Mouse (Mus musculus) stomach, embryonic 15.5 days (tissue): ENCODE results near the gene Ankrd33b. TPM values are rescaled to one million over a fixed set of nuclear protein-coding genes. Genes with fewer than 3 reads are reported as not detected.

Experiments used
- ATAC-seq: fragments of 200-750 bp; cut with Nextera tagmentation; 2 replicates; pipeline ENCODE4 v1.8.0; 2017; ENCODE audit warnings: low read depth, moderate number of reproducible peaks, moderate TSS enrichment; ENCODE audit not compliant: insufficient read depth, low FRiP score
- H3K27ac ChIP-seq: fragments of 300-500 bp; sonication (generic); 2 replicates; pipeline ENCODE4 v1.5.1; 2015; ENCODE audit warnings: mild to moderate bottlenecking, inconsistent platforms
- H3K27me3 ChIP-seq: fragments of 300-500 bp; sonication (generic); replicated peaks from 2 replicates; pipeline ENCODE4 v1.6.1; 2015; ENCODE audit warnings: inconsistent platforms
- H3K36me3 ChIP-seq: fragments of 300-500 bp; sonication (generic); 2 replicates; pipeline ENCODE4 v1.6.1; 2015; ENCODE audit warnings: inconsistent platforms
- H3K4me1 ChIP-seq: fragments of 300-500 bp; sonication (generic); 2 replicates; pipeline ENCODE4 v1.6.1; 2015; ENCODE audit warnings: inconsistent platforms
- H3K4me2 ChIP-seq: fragments of 300-500 bp; sonication (generic); 2 replicates; pipeline ENCODE4 v1.6.1; 2015; ENCODE audit warnings: mild to moderate bottlenecking, inconsistent platforms
- H3K4me3 ChIP-seq: fragments of 300-500 bp; sonication (generic); replicated peaks from 2 replicates; pipeline ENCODE4 v1.5.1; 2015; ENCODE audit warnings: inconsistent platforms
- H3K9ac ChIP-seq: fragments of 300-500 bp; sonication (generic); 2 replicates; pipeline ENCODE4 v1.6.1; 2015; ENCODE audit warnings: inconsistent platforms
- H3K9me3 ChIP-seq: fragments of 300-500 bp; sonication (generic); 2 replicates; pipeline ENCODE4 v1.6.1; 2016; ENCODE audit warnings: inconsistent platforms
- WGBS: fragments of 180-500 bp; shearing (Covaris S2); methylation state at CpG from one replicate; pipeline ENCODE4 v1.1.7; 2015; 5-methylcytosine and 5-hydroxymethylcytosine counted together
- polyA plus RNA-seq: library from polyadenylated mRNA; unstranded; fragments of >200 nt; fragmentation: Nextera tagmentation; extraction: Ambion mirVana; gene quantifications from 2 replicates; pipeline ENCODE4 v1.2.1, GENCODE M21; 2015

The Ankrd33b gene
- polyA plus RNA-seq, 1 experiment from 2014 or later, result 0.87 TPM

DNA sequence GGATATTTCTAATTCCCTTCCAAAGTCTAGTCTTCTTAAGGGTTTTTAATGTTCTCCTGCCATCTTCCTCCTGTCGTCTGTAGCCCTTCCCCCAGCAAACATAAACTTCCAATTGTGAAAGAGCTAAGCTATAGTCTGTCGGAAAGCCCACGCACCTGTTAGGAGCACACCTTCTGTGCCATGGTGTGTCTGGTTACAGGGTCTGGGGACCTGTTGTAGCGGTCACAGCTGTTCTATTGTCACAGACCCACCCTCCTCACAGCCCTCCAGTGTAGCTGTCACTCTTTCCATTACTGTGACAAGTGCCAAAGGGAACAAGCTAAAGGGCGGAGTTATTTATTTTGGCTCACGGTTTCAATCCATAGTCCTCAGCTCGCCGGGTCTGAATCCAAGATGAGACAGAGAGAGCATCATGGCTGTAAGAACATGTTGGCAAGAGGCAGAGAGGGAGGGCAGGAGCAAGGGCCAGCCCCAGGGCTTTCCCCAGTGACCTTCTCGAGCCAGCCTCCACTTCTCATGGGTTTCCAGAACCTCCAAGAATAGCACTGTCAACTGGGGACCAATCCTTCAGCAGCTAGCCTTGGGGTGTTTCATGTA, 112.5 kb downstream of the Ankrd33b start:
- no peaks in the 10 kb centered on the region for H3K36me3 ChIP-seq
- H3K4me1 ChIP-seq, result peaks cover 12% of the 10 kb centered on the region; the same call in 1 of the 2 replicates
- H3K27me3 ChIP-seq, result no peaks in the 10 kb centered on the region
- H3K4me2 ChIP-seq, result no peak overlapping the region
- H3K9ac ChIP-seq, result no peak overlapping the region
- no peak for ATAC-seq
- WGBS, result 88% methylated on average over 9 of the region's 9 CpGs
- no peak overlapping the region for H3K27ac ChIP-seq
- H3K4me3 ChIP-seq, result no peak overlapping the region
- no peaks in the 10 kb centered on the region for H3K9me3 ChIP-seq

DNA sequence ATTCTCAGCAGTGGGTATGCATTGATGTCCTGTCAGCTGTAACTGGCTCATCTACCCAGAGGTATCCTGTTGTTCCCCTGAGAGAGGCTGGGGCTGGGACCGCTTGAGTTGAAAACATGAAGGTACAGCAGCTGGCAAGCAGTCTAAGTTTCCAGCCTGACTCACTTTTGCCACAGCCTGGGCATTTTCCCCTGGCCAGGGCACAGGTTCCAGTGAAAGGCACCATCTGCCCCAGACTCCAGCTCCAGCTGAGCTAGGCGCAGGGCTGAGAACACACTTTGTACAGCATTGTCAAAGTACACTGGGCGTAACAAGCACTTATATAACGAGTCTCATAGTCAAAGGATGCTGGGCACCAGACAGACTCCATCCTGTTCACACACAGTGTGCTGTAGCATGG, 113.6 kb downstream of the Ankrd33b start:
- H3K4me2 ChIP-seq, result no peak overlapping the region
- peaks cover 10% of the 10 kb centered on the region; the same call in 1 of the 2 replicates for H3K4me1 ChIP-seq
- H3K27me3 ChIP-seq, result no peaks in the 10 kb centered on the region
- no peak for ATAC-seq
- H3K36me3 ChIP-seq, result no peaks in the 10 kb centered on the region
- no peak overlapping the region for H3K9ac ChIP-seq
- 93% methylated on average over 4 of the region's 4 CpGs for WGBS
- no peak overlapping the region for H3K27ac ChIP-seq
- H3K9me3 ChIP-seq, result no peaks in the 10 kb centered on the region
- H3K4me3 ChIP-seq, result no peak overlapping the region

DNA sequence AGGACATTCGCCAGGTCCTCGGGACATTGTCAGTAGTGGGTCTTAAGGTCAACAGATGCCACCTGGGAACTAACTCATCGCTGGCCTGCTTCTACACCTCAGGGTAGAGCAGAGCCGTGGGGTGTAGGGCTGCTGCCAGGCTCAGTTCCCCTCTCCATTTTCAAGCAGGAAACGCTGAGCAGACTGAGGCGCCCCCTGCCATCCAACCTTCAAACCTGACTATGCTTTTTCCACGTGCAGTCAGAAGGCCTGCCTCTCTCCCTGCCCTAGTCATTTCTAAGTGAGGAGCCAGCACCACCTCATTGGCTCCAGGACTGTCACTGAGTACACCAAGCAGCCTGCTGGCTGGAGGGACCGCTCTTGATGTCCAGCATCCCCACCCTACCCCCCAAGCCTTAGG, 114.1 kb downstream of the Ankrd33b start:
- H3K27ac ChIP-seq, result no peak overlapping the region
- H3K4me2 ChIP-seq, result no peak overlapping the region
- H3K9ac ChIP-seq, result no peak overlapping the region
- 72% methylated on average over 8 of the region's 8 CpGs for WGBS
- no peaks in the 10 kb centered on the region for H3K9me3 ChIP-seq
- no peaks in the 10 kb centered on the region for H3K36me3 ChIP-seq
- H3K4me1 ChIP-seq, result 0 out of 2 replicates have a peak, but pooled peaks cover 7% of the 10 kb centered on the region
- ATAC-seq, result no peak
- H3K4me3 ChIP-seq, result no peak overlapping the region
- H3K27me3 ChIP-seq, result no peaks in the 10 kb centered on the region

GRCm38 (mm10) chr15:31252590-31253311, 114.8 kb downstream of the Ankrd33b start:
- Histone ChIP-seq H3K27me3 (no peaks in the 10 kb centered on the region), H3K4me1 (0 out of 2 replicates have a peak, but pooled peaks cover 2% of the 10 kb centered on the region), H3K4me2 (no peak overlapping the region), H3K9me3 (no peaks in the 10 kb centered on the region), H3K36me3 (no peaks in the 10 kb centered on the region), H3K4me3 (no peak overlapping the region), H3K9ac (no peak overlapping the region), H3K27ac (no peak overlapping the region)
- WGBS, result 89% methylated on average over 16 of the region's 16 CpGs
- ATAC-seq, result no peak

- H3K4me3 ChIP-seq, result no peak overlapping the region
- WGBS, result 89% methylated on average over 6 of the region's 6 CpGs
- H3K4me2 ChIP-seq, result no peak overlapping the region
- no peaks in the 10 kb centered on the region for H3K27me3 ChIP-seq
- no peak for ATAC-seq
- H3K9ac ChIP-seq, result no peak overlapping the region
- no peaks in the 10 kb centered on the region for H3K36me3 ChIP-seq
- H3K27ac ChIP-seq, result no peak overlapping the region
- H3K9me3 ChIP-seq, result no peaks in the 10 kb centered on the region
- H3K4me1 ChIP-seq, result no peaks in the 10 kb centered on the region
Measured at GRCm38 (mm10) chr15:31251189-31251588, 116.3 kb downstream of the Ankrd33b start.

DNA sequence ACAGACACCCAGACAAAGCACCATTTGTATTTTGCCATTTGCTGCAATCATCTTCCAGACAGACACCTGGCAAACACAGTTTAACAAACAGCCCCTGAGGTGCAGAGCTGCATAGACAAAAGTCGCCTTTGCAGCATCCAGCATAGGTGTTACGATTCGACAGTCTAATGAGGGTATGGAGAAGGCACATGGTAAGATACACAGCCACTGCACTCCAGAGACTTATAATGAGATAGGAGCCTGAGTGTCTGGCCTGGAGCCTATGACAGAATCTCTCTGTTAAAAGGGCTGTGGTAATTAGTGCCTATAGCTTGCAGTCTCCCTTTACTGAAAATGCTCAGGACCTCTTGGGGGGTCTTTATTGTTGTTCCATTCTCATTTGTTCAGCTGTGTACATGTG, 116.8 kb downstream of the Ankrd33b start:
- WGBS, result 84% methylated on average over 3 of the region's 3 CpGs
- ATAC-seq, result no peak
- Histone ChIP-seq H3K36me3 (no peaks in the 10 kb centered on the region), H3K4me1 (no peaks in the 10 kb centered on the region), H3K9ac (no peak overlapping the region), H3K4me2 (no peak overlapping the region), H3K27me3 (no peaks in the 10 kb centered on the region), H3K4me3 (no peak overlapping the region), H3K9me3 (no peaks in the 10 kb centered on the region), H3K27ac (no peak overlapping the region)

- H3K4me1 ChIP-seq, result no peaks in the 10 kb centered on the region
- WGBS, result 54% methylated on average over 2 of the region's 2 CpGs
- H3K27ac ChIP-seq, result no peak overlapping the region
Measured at GRCm38 (mm10) chr15:31250027-31250426, 117.5 kb downstream of the Ankrd33b start.

DNA sequence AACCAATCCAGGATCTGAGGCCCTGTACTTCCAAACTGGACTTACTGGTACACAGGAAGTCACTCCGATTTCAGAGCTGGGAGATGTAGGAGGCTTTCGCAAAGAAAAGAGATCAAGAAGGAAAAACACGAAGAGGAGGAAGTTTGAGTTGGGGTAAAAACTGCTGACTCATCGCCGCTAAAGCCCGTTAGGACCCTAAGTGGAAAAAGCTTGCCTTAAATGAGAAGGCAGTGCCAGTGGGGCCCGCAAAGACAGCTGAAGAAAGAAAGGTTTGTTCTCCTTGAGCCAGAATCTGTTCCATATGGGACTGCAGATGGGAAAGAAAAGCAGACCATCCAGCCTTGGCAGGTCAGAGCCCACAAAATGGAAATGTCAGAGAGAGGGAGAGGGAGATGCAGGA, 118.6 kb downstream of the Ankrd33b start:
- 68% methylated on average over 7 of the region's 7 CpGs for WGBS
- H3K27me3 ChIP-seq, result no peaks in the 10 kb centered on the region
- no peak overlapping the region for H3K4me2 ChIP-seq
- ATAC-seq, result no peak
- no peak overlapping the region for H3K4me3 ChIP-seq
- no peak overlapping the region for H3K9ac ChIP-seq
- H3K4me1 ChIP-seq, result no peaks in the 10 kb centered on the region
- H3K9me3 ChIP-seq, result no peaks in the 10 kb centered on the region
- H3K27ac ChIP-seq, result no peak overlapping the region
- no peaks in the 10 kb centered on the region for H3K36me3 ChIP-seq

More at GRCm38 (mm10) chr15:31250027-31250426, 117.5 kb downstream of the Ankrd33b start:
- H3K9me3 ChIP-seq, result no peaks in the 10 kb centered on the region
- H3K4me3 ChIP-seq, result no peak overlapping the region
- no peak overlapping the region for H3K4me2 ChIP-seq
- ATAC-seq, result no peak
- H3K27me3 ChIP-seq, result no peaks in the 10 kb centered on the region
- no peaks in the 10 kb centered on the region for H3K36me3 ChIP-seq
- no peak overlapping the region for H3K9ac ChIP-seq

DNA sequence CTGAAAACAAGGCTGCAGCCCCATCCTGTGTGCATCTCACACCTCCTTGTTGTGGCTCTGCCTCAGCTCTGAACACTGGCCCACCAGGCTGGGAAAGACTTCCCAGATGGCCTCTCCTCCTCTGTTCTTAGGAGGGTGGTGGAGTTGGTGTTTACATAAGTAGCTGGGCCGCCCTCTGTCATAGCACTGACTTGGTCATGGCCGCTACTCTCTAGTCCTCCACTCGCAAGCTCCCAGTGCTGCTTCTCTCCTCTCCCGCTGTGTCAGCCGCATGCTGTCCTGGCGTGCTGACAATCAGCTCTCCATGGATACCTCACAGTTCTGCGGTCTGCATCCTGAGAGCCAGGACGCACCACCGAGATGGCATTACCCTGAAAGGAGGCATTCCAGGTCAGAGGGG, 120.5 kb downstream of the Ankrd33b start:
- no peak; the same call in 1 of the 2 replicates for ATAC-seq
- Histone ChIP-seq H3K4me2 (no peak overlapping the region), H3K4me3 (no peak overlapping the region), H3K9me3 (no peaks in the 10 kb centered on the region), H3K27ac (no peak overlapping the region), H3K4me1 (no peaks in the 10 kb centered on the region), H3K36me3 (0 out of 2 replicates have a peak, but pooled peaks cover under 1% of the 10 kb centered on the region), H3K9ac (no peak overlapping the region), H3K27me3 (no peaks in the 10 kb centered on the region)
- WGBS, result 63% methylated on average over 9 of the region's 9 CpGs

- WGBS, result 61% methylated on average over 9 of the region's 9 CpGs
- no peak for ATAC-seq
Measured at GRCm38 (mm10) chr15:31245934-31246333, 121.6 kb downstream of the Ankrd33b start.

GRCm38 (mm10) chr15:31244696-31245445, 122.7 kb downstream of the Ankrd33b start:
- WGBS, result 81% methylated on average over 17 of the region's 17 CpGs
- no peaks in the 10 kb centered on the region for H3K4me1 ChIP-seq
- no peak overlapping the region for H3K4me2 ChIP-seq
- no peaks in the 10 kb centered on the region for H3K27me3 ChIP-seq
- no peak overlapping the region for H3K27ac ChIP-seq
- H3K9me3 ChIP-seq, result no peaks in the 10 kb centered on the region
- ATAC-seq, result no peak
- H3K4me3 ChIP-seq, result no peak overlapping the region
- H3K36me3 ChIP-seq, result peaks cover 2% of the 10 kb centered on the region; the same call in 1 of the 2 replicates
- H3K9ac ChIP-seq, result no peak overlapping the region

More at GRCm38 (mm10) chr15:31245934-31246333, 121.6 kb downstream of the Ankrd33b start:
- Histone ChIP-seq H3K9me3 (no peaks in the 10 kb centered on the region), H3K36me3 (peaks cover 2% of the 10 kb centered on the region; the same call in 1 of the 2 replicates), H3K4me3 (no peak overlapping the region), H3K9ac (no peak overlapping the region), H3K27me3 (no peaks in the 10 kb centered on the region), H3K27ac (no peak overlapping the region), H3K4me1 (no peaks in the 10 kb centered on the region), H3K4me2 (no peak overlapping the region)

DNA sequence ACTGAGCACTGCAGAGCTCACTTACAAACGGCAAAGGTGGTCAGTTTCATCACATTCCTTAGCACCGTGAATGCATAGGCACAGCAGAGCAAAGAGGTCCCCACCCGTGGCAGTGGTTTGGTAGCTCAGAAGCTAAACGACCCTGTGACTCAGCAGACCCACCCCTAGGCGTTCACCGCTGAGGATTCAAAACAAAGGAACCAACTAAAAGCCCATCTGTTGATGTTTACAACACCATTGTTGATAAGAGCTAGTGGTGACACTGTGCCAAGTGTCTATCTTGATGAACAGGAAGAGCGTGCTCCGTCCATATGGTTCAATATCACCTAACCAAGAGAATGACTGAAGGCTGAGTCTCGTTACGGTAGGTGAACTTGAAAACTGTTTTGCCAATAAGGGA, 124.3 kb downstream of the Ankrd33b start:
- H3K9ac ChIP-seq, result no peak overlapping the region
- 72% methylated on average over 10 of the region's 10 CpGs for WGBS

More for the DNA sequence above, 124.3 kb downstream of the Ankrd33b start:
- H3K27ac ChIP-seq, result no peak overlapping the region
- ATAC-seq, result no peak
- H3K4me1 ChIP-seq, result no peaks in the 10 kb centered on the region
- no peak overlapping the region for H3K4me2 ChIP-seq
- no peak overlapping the region for H3K4me3 ChIP-seq
- H3K9me3 ChIP-seq, result no peaks in the 10 kb centered on the region
- peaks cover 2% of the 10 kb centered on the region; the same call in 1 of the 2 replicates for H3K36me3 ChIP-seq
- no peaks in the 10 kb centered on the region for H3K27me3 ChIP-seq
